Mouse (Mus musculus) lung, postnatal 0 days (tissue): ENCODE measurements around the gene Glyat.

ENCODE experiments used
- CTCF ChIP-seq: IDR thresholded peaks from 2 replicates; pipeline ENCODE4 v1.5.1; 2016; ENCODE audit warnings: antibody characterized with exemption, mild to moderate bottlenecking
- EP300 ChIP-seq: IDR thresholded peaks from 2 replicates; pipeline ENCODE4 v1.6.1; 2016; ENCODE audit warnings: antibody characterized with exemption, mild to moderate bottlenecking, control low read depth

GRCm38 (mm10) chr19:12677812-12678211 is 44.7 kb downstream of the Glyat start, which contains the start of gene Olfr1443:
- no peak for TF ChIP-seq CTCF
- no peak for TF ChIP-seq EP300
